Mouse (Mus musculus) thymus, postnatal 4 days (tissue): ENCODE measurements around the gene Tex36.
A peak's percentile ranks its signal among the peaks of the same experiment; 100 is the strongest.

Experiments
- DNase-seq: peaks from one replicate; pipeline ENCODE4 v3.0.0; 2021

The Tex36 gene

GRCm38 (mm10) chr7:133602058-133602457 is at the start of gene Tex36:
Tex36 (minus strand) TSS chr7:133602158.
- no peak for DNase-seq

- no peak for DNase-seq
These were observed 43.8 kb upstream of the Tex36 start for GRCm38 (mm10) chr7:133645716-133646115.

- DNase-seq: no peak
These were observed 36.9 kb upstream of the Tex36 start for GRCm38 (mm10) chr7:133638821-133639220.

GRCm38 (mm10) chr7:133638306-133638705 is 36.3 kb upstream of the Tex36 start:
- DNase-seq: peak; percentile 11

GRCm38 (mm10) chr7:133637361-133638305 is 35.7 kb upstream of the Tex36 start, which contains the start of gene Edrf1:
Edrf1 (plus strand) TSS chr7:133637543.
- peak; percentile 91 for DNase-seq

GRCm38 (mm10) chr7:133636738-133637352 is 34.9 kb upstream of the Tex36 start:
- DNase-seq: peak; percentile 95

GRCm38 (mm10) chr7:133634932-133635650 is 33.1 kb upstream of the Tex36 start:
- no peak for DNase-seq

GRCm38 (mm10) chr7:133632476-133632875 is 30.5 kb upstream of the Tex36 start:
- peak; percentile 78 for DNase-seq

- DNase-seq: no peak
These were observed 28.9 kb upstream of the Tex36 start for GRCm38 (mm10) chr7:133630821-133631220.

GRCm38 (mm10) chr7:133627184-133627936 is 25.4 kb upstream of the Tex36 start:
- no peak for DNase-seq

- DNase-seq: no peak
These were observed 21.3 kb upstream of the Tex36 start for GRCm38 (mm10) chr7:133623226-133623625.

GRCm38 (mm10) chr7:133620721-133621120 is 18.8 kb upstream of the Tex36 start:
- no peak for DNase-seq

- DNase-seq: no peak
These were observed 11.0 kb upstream of the Tex36 start for GRCm38 (mm10) chr7:133612981-133613380.

GRCm38 (mm10) chr7:133609585-133609984 is 7.6 kb upstream of the Tex36 start:
- DNase-seq: no peak

GRCm38 (mm10) chr7:133608631-133609340 is 6.8 kb upstream of the Tex36 start:
- no peak for DNase-seq

GRCm38 (mm10) chr7:133607883-133608575 is 6.1 kb upstream of the Tex36 start:
- no peak for DNase-seq

- DNase-seq: no peak
These were observed 5.4 kb upstream of the Tex36 start for GRCm38 (mm10) chr7:133607331-133607730.

GRCm38 (mm10) chr7:133604427-133605081 is 2.6 kb upstream of the Tex36 start:
- no peak for DNase-seq

GRCm38 (mm10) chr7:133603156-133603555 is 1.2 kb upstream of the Tex36 start:
- DNase-seq: no peak

- no peak for DNase-seq
These were observed 1.4 kb downstream of the Tex36 start for GRCm38 (mm10) chr7:133600558-133600957.

GRCm38 (mm10) chr7:133591750-133592149 is 10.2 kb downstream of the Tex36 start:
- DNase-seq: no peak
